Mouse (Mus musculus) stomach, postnatal 0 days (tissue): ENCODE data around the gene Brox.

Experiments used
- CTCF ChIP-seq: IDR thresholded peaks from 2 replicates; pipeline ENCODE4 v1.5.1; 2016; ENCODE audit warnings: antibody characterized with exemption, low read depth, mild to moderate bottlenecking, moderate library complexity
- EP300 ChIP-seq: optimal IDR thresholded peaks from 2 replicates; pipeline ENCODE3; 2016; ENCODE audit warnings: antibody characterized with exemption

- TF ChIP-seq CTCF (peak; percentile 50), EP300 (no peak)
Observed at GRCm38 (mm10) chr1:183315783-183316182, 18.7 kb upstream of the Brox start.
